Mouse (Mus musculus) heart, embryonic 13.5 days (tissue): ENCODE data around the gene Btbd35f30. TPM values are rescaled to one million over a fixed set of nuclear protein-coding genes. Genes with fewer than 3 reads are reported as not detected.
"Not testable (repeated sequence)": the region's sequence is repeated elsewhere in the genome, so short reads cannot be mapped to it uniquely, and the experiment has no call there.

Source experiments
- ATAC-seq: fragments of 200-750 bp; cut with Nextera tagmentation; 2 replicates; pipeline ENCODE4 v1.8.0; 2017; ENCODE audit warnings: moderate TSS enrichment; ENCODE audit not compliant: insufficient number of reproducible peaks, low FRiP score, low TSS enrichment; ENCODE audit errors: extremely low read depth
- H3K27ac ChIP-seq: fragments of 300-500 bp; sonication (generic); replicated peaks from 2 replicates; pipeline ENCODE4 v1.5.1; 2015; ENCODE audit warnings: moderate library complexity, mild to moderate bottlenecking, inconsistent platforms
- H3K27me3 ChIP-seq: fragments of 300-500 bp; sonication (generic); replicated peaks from 2 replicates; pipeline ENCODE4 v1.6.1; 2015; ENCODE audit warnings: mild to moderate bottlenecking, inconsistent platforms
- H3K36me3 ChIP-seq: fragments of 300-500 bp; sonication (generic); 2 replicates; pipeline ENCODE4 v1.6.1; 2015; ENCODE audit warnings: mild to moderate bottlenecking, inconsistent platforms
- H3K4me1 ChIP-seq: fragments of 300-500 bp; sonication (generic); 2 replicates; pipeline ENCODE4 v1.6.1; 2015; ENCODE audit warnings: inconsistent platforms
- H3K4me2 ChIP-seq: fragments of 300-500 bp; sonication (generic); 2 replicates; pipeline ENCODE4 v1.6.1; 2015; ENCODE audit warnings: inconsistent platforms, mild to moderate bottlenecking, moderate library complexity
- H3K4me3 ChIP-seq: fragments of 300-500 bp; sonication (generic); 2 replicates; pipeline ENCODE4 v1.5.1; 2015; ENCODE audit warnings: moderate library complexity, mild to moderate bottlenecking, inconsistent platforms
- H3K9ac ChIP-seq: fragments of 300-500 bp; sonication (generic); 2 replicates; pipeline ENCODE4 v1.6.1; 2015; ENCODE audit warnings: inconsistent platforms, mild to moderate bottlenecking, moderate library complexity
- H3K9me3 ChIP-seq: fragments of 300-500 bp; sonication (generic); 2 replicates; pipeline ENCODE4 v1.6.1; 2016; ENCODE audit warnings: inconsistent platforms
- WGBS: fragments of 180-500 bp; shearing (Covaris S2); methylation state at CpG from one replicate; pipeline ENCODE4 v1.1.7; 2015; ENCODE audit warnings: mixed read lengths; 5-methylcytosine and 5-hydroxymethylcytosine counted together
- polyA plus RNA-seq: library from polyadenylated mRNA; unstranded; fragments of >200 nt; fragmentation: Nextera tagmentation; extraction: Ambion mirVana; gene quantifications from 2 replicates; pipeline ENCODE4 v1.2.1, GENCODE M21; 2015

The Btbd35f30 gene
- polyA plus RNA-seq, result not detected in 2 replicates

GRCm38 (mm10) chrX:32894325-32894724 is at the start of gene Btbd35f30:
TSS of gene Btbd35f30 (plus strand) at chrX:32894625.
- H3K36me3 ChIP-seq, H3K4me1 ChIP-seq, H3K27me3 ChIP-seq, H3K9ac ChIP-seq, H3K9me3 ChIP-seq, H3K27ac ChIP-seq, H3K4me3 ChIP-seq, H3K4me2 ChIP-seq, ATAC-seq: not testable (repeated sequence)
- no CpG with 5 or more reads among the region's 4 CpGs for WGBS

- H3K27me3 ChIP-seq, H3K9ac ChIP-seq, H3K9me3 ChIP-seq, H3K4me2 ChIP-seq, H3K4me1 ChIP-seq, H3K36me3 ChIP-seq, ATAC-seq, H3K4me3 ChIP-seq, H3K27ac ChIP-seq: not testable (repeated sequence)
- no CpG with 5 or more reads among the region's 1 CpGs for WGBS
These were observed 47.0 kb downstream of the Btbd35f30 start, which contains the start of gene Gm21789 for GRCm38 (mm10) chrX:32941468-32941867. TSS of gene Gm21789 (plus strand) at chrX:32941768.

Other genes with a start within 250 kb of the Btbd35f30 start
- not detected in 2 replicates for gene Gm5926, start 243.9 kb upstream of the Btbd35f30 start, polyA plus RNA-seq
- not detected in 2 replicates for gene Btbd35f21, start 168.5 kb upstream of the Btbd35f30 start, polyA plus RNA-seq
- not detected in 2 replicates for gene Gm21789, start 47.1 kb downstream of the Btbd35f30 start, polyA plus RNA-seq
- not detected in 2 replicates for gene Btbd35f5, start 79.3 kb downstream of the Btbd35f30 start, polyA plus RNA-seq